Mouse (Mus musculus) liver (tissue): Measurements from ENCODE around the gene Myom3.
A peak's percentile ranks its signal among the peaks of the same experiment; 100 is the strongest.

Experiments used
- DNase-seq: peaks from one replicate; pipeline ENCODE4 v3.0.0-alpha.2; 2020; ENCODE audit warnings: mixed read lengths

The Myom3 gene

GRCm38 (mm10) chr4:135762251-135762906, 2.9 kb downstream of the Myom3 start:
- DNase-seq = peak; percentile 85

GRCm38 (mm10) chr4:135764700-135765099, 5.2 kb downstream of the Myom3 start:
- DNase-seq = no peak

- DNase-seq = no peak
Observed at GRCm38 (mm10) chr4:135765707-135766106, 6.2 kb downstream of the Myom3 start.

- no peak for DNase-seq
Observed at GRCm38 (mm10) chr4:135766976-135767375, 7.5 kb downstream of the Myom3 start.

- DNase-seq = peak; percentile 46
Observed at GRCm38 (mm10) chr4:135768572-135769526, 9.3 kb downstream of the Myom3 start.

- no peak for DNase-seq
Observed at GRCm38 (mm10) chr4:135770611-135771305, 11.2 kb downstream of the Myom3 start.

- DNase-seq = no peak
Observed at GRCm38 (mm10) chr4:135771592-135771991, 12.1 kb downstream of the Myom3 start.

GRCm38 (mm10) chr4:135772671-135773070, 13.2 kb downstream of the Myom3 start:
- no peak for DNase-seq

- DNase-seq = no peak
Observed at GRCm38 (mm10) chr4:135774496-135774895, 15.0 kb downstream of the Myom3 start.

- DNase-seq = no peak
Observed at GRCm38 (mm10) chr4:135776850-135777249, 17.3 kb downstream of the Myom3 start.

GRCm38 (mm10) chr4:135779661-135780060, 20.1 kb downstream of the Myom3 start:
- DNase-seq = no peak

GRCm38 (mm10) chr4:135780255-135780654, 20.7 kb downstream of the Myom3 start:
- no peak for DNase-seq

- no peak for DNase-seq
Observed at GRCm38 (mm10) chr4:135781304-135781703, 21.8 kb downstream of the Myom3 start.

- no peak for DNase-seq
Observed at GRCm38 (mm10) chr4:135786581-135786980, 27.1 kb downstream of the Myom3 start.

GRCm38 (mm10) chr4:135787271-135787670, 27.8 kb downstream of the Myom3 start:
- DNase-seq = no peak

- no peak for DNase-seq
Observed at GRCm38 (mm10) chr4:135789135-135789534, 29.6 kb downstream of the Myom3 start.

- DNase-seq = no peak
Observed at GRCm38 (mm10) chr4:135792821-135793220, 33.3 kb downstream of the Myom3 start.

GRCm38 (mm10) chr4:135797931-135798330, 38.4 kb downstream of the Myom3 start:
- DNase-seq = peak; percentile 34

GRCm38 (mm10) chr4:135801543-135801942, 42.0 kb downstream of the Myom3 start:
- DNase-seq = peak; percentile 86

- DNase-seq = peak; percentile 49
Observed at GRCm38 (mm10) chr4:135803299-135803698, 43.8 kb downstream of the Myom3 start.

- DNase-seq = no peak
Observed at GRCm38 (mm10) chr4:135804169-135804568, 44.7 kb downstream of the Myom3 start.

GRCm38 (mm10) chr4:135814896-135815295, 55.4 kb downstream of the Myom3 start:
- no peak for DNase-seq

GRCm38 (mm10) chr4:135816905-135817622, 57.5 kb downstream of the Myom3 start:
- peak; percentile 78 for DNase-seq
